Mouse (Mus musculus): Measurements from ENCODE around the gene Tgfbr3. TPM values are rescaled to one million over a fixed set of nuclear protein-coding genes. Genes with fewer than 3 reads are reported as not detected.

Tgfbr3 gene
- polyA plus RNA-seq, 1 experiment = 7.5 TPM

GRCm38 (mm10) chr5:107116821-107117220, 172.6 kb downstream of the Tgfbr3 start:
- no peaks in the 10 kb centered on the region for H3K27me3 ChIP-seq (ENCODE audit: control insufficient read depth, insufficient read depth, low read length)
- no peak overlapping the region for H3K4me3 ChIP-seq (ENCODE audit: low read depth, low read length)
- TF ChIP-seq POLR2A (IDR thresholded peaks at IDR 0.05; ENCODE audit: low read depth, low read length) (no peak), CTCF (IDR thresholded peaks at IDR 0.05; ENCODE audit: extremely low read depth, insufficient read length, insufficient replicate concordance, low read depth, low read length) (no peak)
- 76% methylated on average over 3 of the region's 3 CpGs for WGBS
- no peak overlapping the region for H3K27ac ChIP-seq (ENCODE audit: insufficient read depth, low read depth, low read length)
- peaks cover 2% of the 10 kb centered on the region; the same call in 1 of the 2 replicates for H3K36me3 ChIP-seq (ENCODE audit: control insufficient read depth, insufficient read depth, low read length)
- H3K4me1 ChIP-seq (ENCODE audit: control insufficient read depth, insufficient read depth, insufficient read length, low read length) = no peaks in the 10 kb centered on the region

- Histone ChIP-seq H3K27ac (ENCODE audit: insufficient read depth, low read depth, low read length) (no peak overlapping the region), H3K36me3 (ENCODE audit: control insufficient read depth, insufficient read depth, low read length) (no peaks in the 10 kb centered on the region), H3K4me3 (ENCODE audit: low read depth, low read length) (no peak overlapping the region), H3K27me3 (ENCODE audit: control insufficient read depth, insufficient read depth, low read length) (no peaks in the 10 kb centered on the region), H3K4me1 (ENCODE audit: control insufficient read depth, insufficient read depth, insufficient read length, low read length) (peaks cover 11% of the 10 kb centered on the region)
- WGBS = 87% methylated on average over 7 of the region's 7 CpGs
- no peak for TF ChIP-seq POLR2A (IDR thresholded peaks at IDR 0.05; ENCODE audit: low read depth, low read length)
- no peak for TF ChIP-seq CTCF (IDR thresholded peaks at IDR 0.05; ENCODE audit: extremely low read depth, insufficient read length, insufficient replicate concordance, low read depth, low read length)
Measured at GRCm38 (mm10) chr5:107112656-107113275, 176.7 kb downstream of the Tgfbr3 start.

GRCm38 (mm10) chr5:107111802-107112201, 177.6 kb downstream of the Tgfbr3 start:
- no peak for TF ChIP-seq POLR2A (IDR thresholded peaks at IDR 0.05; ENCODE audit: low read depth, low read length)
- TF ChIP-seq CTCF (IDR thresholded peaks at IDR 0.05; ENCODE audit: extremely low read depth, insufficient read length, insufficient replicate concordance, low read depth, low read length) = no peak
- Histone ChIP-seq H3K27ac (ENCODE audit: insufficient read depth, low read depth, low read length) (no peak overlapping the region), H3K27me3 (ENCODE audit: control insufficient read depth, insufficient read depth, low read length) (no peaks in the 10 kb centered on the region), H3K36me3 (ENCODE audit: control insufficient read depth, insufficient read depth, low read length) (no peaks in the 10 kb centered on the region), H3K4me1 (ENCODE audit: control insufficient read depth, insufficient read depth, insufficient read length, low read length) (peaks cover 11% of the 10 kb centered on the region), H3K4me3 (ENCODE audit: low read depth, low read length) (no peak overlapping the region)
- 57% methylated on average over 3 of the region's 3 CpGs for WGBS

- Histone ChIP-seq H3K36me3 (ENCODE audit: control insufficient read depth, insufficient read depth, low read length) (no peaks in the 10 kb centered on the region), H3K4me3 (ENCODE audit: low read depth, low read length) (no peak overlapping the region), H3K27ac (ENCODE audit: insufficient read depth, low read depth, low read length) (no peak overlapping the region), H3K27me3 (ENCODE audit: control insufficient read depth, insufficient read depth, low read length) (no peaks in the 10 kb centered on the region), H3K4me1 (ENCODE audit: control insufficient read depth, insufficient read depth, insufficient read length, low read length) (peaks cover 11% of the 10 kb centered on the region)
- TF ChIP-seq POLR2A (IDR thresholded peaks at IDR 0.05; ENCODE audit: low read depth, low read length) (no peak), CTCF (IDR thresholded peaks at IDR 0.05; ENCODE audit: extremely low read depth, insufficient read length, insufficient replicate concordance, low read depth, low read length) (no peak)
- 56% methylated on average over 7 of the region's 7 CpGs for WGBS
Measured at GRCm38 (mm10) chr5:107110880-107111520, 178.4 kb downstream of the Tgfbr3 start.

DNA sequence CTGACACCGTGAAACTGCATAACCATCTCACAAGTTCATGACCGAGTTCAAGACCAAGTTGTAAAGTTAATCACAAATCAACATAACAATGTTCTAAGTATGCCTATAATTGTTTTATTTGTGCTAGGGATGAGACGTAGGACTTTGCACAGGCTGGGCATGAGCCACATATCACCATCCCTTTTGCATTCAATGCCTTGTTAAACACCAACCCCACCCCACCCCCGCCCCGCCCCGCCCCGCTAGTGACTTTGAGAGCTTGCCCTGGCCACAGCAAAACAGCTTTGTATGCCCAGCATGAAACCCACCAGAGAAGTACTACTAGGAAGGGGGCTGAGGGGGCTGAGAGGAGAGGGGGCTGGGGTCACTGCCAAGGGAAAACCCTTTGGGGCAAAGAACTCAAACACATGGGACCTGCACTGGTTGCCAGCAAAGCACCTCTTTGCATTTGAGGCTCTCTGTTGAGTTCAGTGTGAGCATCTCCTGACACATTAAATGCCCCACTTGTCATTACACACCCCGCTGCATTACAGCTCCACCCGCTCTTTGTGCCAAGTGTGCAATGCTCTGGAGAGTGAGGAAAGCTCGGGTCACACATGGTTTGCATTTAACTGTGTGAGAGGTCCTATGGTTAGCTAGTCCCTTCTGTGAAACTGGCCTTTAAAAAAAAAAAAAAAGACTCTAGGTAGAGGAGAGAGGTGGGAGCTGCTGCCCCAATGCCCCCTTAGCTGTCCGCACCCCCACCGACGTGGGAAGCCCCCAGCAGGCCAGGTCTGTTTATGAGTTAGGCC, 179.1 kb downstream of the Tgfbr3 start:
- Histone ChIP-seq H3K27me3 (ENCODE audit: control insufficient read depth, insufficient read depth, low read length) (no peaks in the 10 kb centered on the region), H3K27ac (ENCODE audit: insufficient read depth, low read depth, low read length) (no peak overlapping the region), H3K4me1 (ENCODE audit: control insufficient read depth, insufficient read depth, insufficient read length, low read length) (peaks cover 11% of the 10 kb centered on the region), H3K36me3 (ENCODE audit: control insufficient read depth, insufficient read depth, low read length) (no peaks in the 10 kb centered on the region), H3K4me3 (ENCODE audit: low read depth, low read length) (no peak overlapping the region)
- TF ChIP-seq POLR2A (IDR thresholded peaks at IDR 0.05; ENCODE audit: low read depth, low read length) (no peak), CTCF (IDR thresholded peaks at IDR 0.05; ENCODE audit: extremely low read depth, insufficient read length, insufficient replicate concordance, low read depth, low read length) (no peak)
- WGBS = 37% methylated on average over 13 of the region's 13 CpGs

- TF ChIP-seq CTCF (IDR thresholded peaks at IDR 0.05; ENCODE audit: extremely low read depth, insufficient read length, insufficient replicate concordance, low read depth, low read length) = no peak
- TF ChIP-seq POLR2A (IDR thresholded peaks at IDR 0.05; ENCODE audit: low read depth, low read length) = no peak
- no peak overlapping the region for H3K27ac ChIP-seq (ENCODE audit: insufficient read depth, low read depth, low read length)
- no peaks in the 10 kb centered on the region for H3K27me3 ChIP-seq (ENCODE audit: control insufficient read depth, insufficient read depth, low read length)
- 94% methylated on average over 15 of the region's 15 CpGs for WGBS
- peaks cover 11% of the 10 kb centered on the region for H3K4me1 ChIP-seq (ENCODE audit: control insufficient read depth, insufficient read depth, insufficient read length, low read length)
- H3K36me3 ChIP-seq (ENCODE audit: control insufficient read depth, insufficient read depth, low read length) = no peaks in the 10 kb centered on the region
- H3K4me3 ChIP-seq (ENCODE audit: low read depth, low read length) = no peak overlapping the region
Measured at GRCm38 (mm10) chr5:107109416-107109815, 180.0 kb downstream of the Tgfbr3 start.

GRCm38 (mm10) chr5:107106793-107107192, 182.6 kb downstream of the Tgfbr3 start:
- TF ChIP-seq CTCF (IDR thresholded peaks at IDR 0.05; ENCODE audit: extremely low read depth, insufficient read length, insufficient replicate concordance, low read depth, low read length) (no peak), POLR2A (IDR thresholded peaks at IDR 0.05; ENCODE audit: low read depth, low read length) (no peak)
- WGBS = 74% methylated on average over 12 of the region's 12 CpGs
- Histone ChIP-seq H3K4me1 (ENCODE audit: control insufficient read depth, insufficient read depth, insufficient read length, low read length) (peaks cover 11% of the 10 kb centered on the region), H3K4me3 (ENCODE audit: low read depth, low read length) (no peak overlapping the region), H3K27me3 (ENCODE audit: control insufficient read depth, insufficient read depth, low read length) (no peaks in the 10 kb centered on the region), H3K36me3 (ENCODE audit: control insufficient read depth, insufficient read depth, low read length) (no peaks in the 10 kb centered on the region), H3K27ac (ENCODE audit: insufficient read depth, low read depth, low read length) (no peak overlapping the region)

All from small intestine, adult 2 months (tissue).